Mouse (Mus musculus) hindbrain, embryonic 11.5 days (tissue): ENCODE measurements around the gene Sox5. TPM values are rescaled to one million over a fixed set of nuclear protein-coding genes. Genes with fewer than 3 reads are reported as not detected.

Experiments used
- ATAC-seq: fragments of 200-750 bp; cut with Nextera tagmentation; 2 replicates; pipeline ENCODE4 v1.8.0; 2017; ENCODE audit warnings: mild to moderate bottlenecking, moderate TSS enrichment, moderate library complexity; ENCODE audit not compliant: low FRiP score
- DNase-seq: peaks from one replicate; pipeline ENCODE4 v3.0.0-alpha.2; 2015; ENCODE audit warnings: low spot score
- H3K27ac ChIP-seq: fragments of 300-500 bp; sonication (generic); 2 replicates; pipeline ENCODE4 v1.5.1; 2014; ENCODE audit warnings: mild to moderate bottlenecking, low read depth, low read length
- H3K27me3 ChIP-seq: fragments of 300-500 bp; sonication (generic); 2 replicates; pipeline ENCODE4 v1.6.1; 2014; ENCODE audit warnings: mild to moderate bottlenecking, low read length, moderate library complexity, mixed read lengths; ENCODE audit not compliant: control insufficient read depth, insufficient read depth
- H3K36me3 ChIP-seq: fragments of 300-500 bp; sonication (generic); 2 replicates; pipeline ENCODE4 v1.6.1; 2014; ENCODE audit warnings: mild to moderate bottlenecking, low read length, moderate library complexity, mixed read lengths; ENCODE audit not compliant: control insufficient read depth, insufficient read depth
- H3K4me1 ChIP-seq: fragments of 300-500 bp; sonication (generic); replicated peaks from 2 replicates; pipeline ENCODE4 v1.6.1; 2014; ENCODE audit warnings: low read length, mixed read lengths; ENCODE audit not compliant: control insufficient read depth, insufficient read depth
- H3K4me2 ChIP-seq: fragments of 300-500 bp; sonication (generic); replicated peaks from 2 replicates; pipeline ENCODE4 v1.6.1; 2014; ENCODE audit warnings: mild to moderate bottlenecking, low read depth, low read length
- H3K4me3 ChIP-seq: fragments of 300-500 bp; sonication (generic); 2 replicates; pipeline ENCODE4 v1.5.1; 2014; ENCODE audit warnings: low read depth, low read length
- H3K9ac ChIP-seq: fragments of 300-500 bp; sonication (generic); 2 replicates; pipeline ENCODE4 v1.6.1; 2014; ENCODE audit warnings: low read depth, low read length
- H3K9me3 ChIP-seq: fragments of 300-500 bp; sonication (generic); 2 replicates; pipeline ENCODE4 v1.6.1; 2016; ENCODE audit warnings: low read length; ENCODE audit not compliant: control insufficient read depth
- WGBS: fragments of 180-500 bp; shearing (Covaris S2); extraction: QIAGEN DNeasy Blood & Tissue Kit; methylation state at CpG from one replicate; pipeline ENCODE4 v1.1.7; 2014; 5-methylcytosine and 5-hydroxymethylcytosine counted together
- polyA plus RNA-seq: library from polyadenylated mRNA; unstranded; fragments of >200 nt; fragmentation: Nextera tagmentation; extraction: Ambion mirVana; gene quantifications from 2 replicates; pipeline ENCODE4 v1.2.1, GENCODE M21; 2014

The Sox5 gene
- polyA plus RNA-seq, 1 experiment from 2014 or later = 35.0 TPM

- WGBS = 86% methylated on average over 13 of the region's 13 CpGs
Measured at GRCm38 (mm10) chr6:144322297-144323047, 459.3 kb downstream of the Sox5 start.

GRCm38 (mm10) chr6:144320327-144320726 lies 461.4 kb downstream of the Sox5 start:
- ATAC-seq = no peak

More at GRCm38 (mm10) chr6:144322297-144323047, 459.3 kb downstream of the Sox5 start:
- H3K4me2 ChIP-seq = no peak overlapping the region
- H3K4me1 ChIP-seq = no peaks in the 10 kb centered on the region
- no peak overlapping the region for H3K4me3 ChIP-seq
- ATAC-seq = no peak
- no peaks in the 10 kb centered on the region for H3K36me3 ChIP-seq
- DNase-seq = no peak
- H3K27ac ChIP-seq = no peak overlapping the region
- H3K9ac ChIP-seq = no peak overlapping the region
- H3K27me3 ChIP-seq = no peaks in the 10 kb centered on the region
- H3K9me3 ChIP-seq = no peaks in the 10 kb centered on the region

DNA sequence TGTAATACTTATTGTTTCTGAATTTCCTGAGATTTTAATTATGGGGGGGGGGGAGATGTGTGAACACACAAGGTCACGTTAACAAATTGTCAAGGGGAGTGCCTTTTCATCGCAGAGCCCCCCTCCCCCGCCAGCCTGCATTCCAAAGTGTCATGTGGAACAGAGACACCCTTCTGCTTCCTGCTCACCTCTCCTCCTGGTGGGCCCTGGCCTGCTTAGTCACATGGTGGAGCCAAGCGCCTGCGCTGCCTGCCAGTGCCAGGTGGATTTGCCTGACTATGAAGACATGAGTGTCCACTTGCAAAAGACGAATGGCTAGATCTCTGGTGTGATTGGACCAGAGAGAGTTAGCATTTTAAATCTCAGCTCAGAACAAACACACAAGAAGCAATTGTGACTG lies 462.1 kb downstream of the Sox5 start:
- H3K27ac ChIP-seq = no peak overlapping the region
- no peak for ATAC-seq
- H3K4me3 ChIP-seq = no peak overlapping the region
- DNase-seq = no peak
- 77% methylated on average over 6 of the region's 6 CpGs for WGBS
- no peak overlapping the region for H3K4me2 ChIP-seq
- H3K27me3 ChIP-seq = no peaks in the 10 kb centered on the region
- no peaks in the 10 kb centered on the region for H3K36me3 ChIP-seq
- H3K9me3 ChIP-seq = no peaks in the 10 kb centered on the region
- no peaks in the 10 kb centered on the region for H3K4me1 ChIP-seq
- H3K9ac ChIP-seq = no peak overlapping the region

More at GRCm38 (mm10) chr6:144320327-144320726, 461.4 kb downstream of the Sox5 start:
- no peaks in the 10 kb centered on the region for H3K9me3 ChIP-seq
- no peak overlapping the region for H3K4me2 ChIP-seq
- no peaks in the 10 kb centered on the region for H3K4me1 ChIP-seq
- H3K27ac ChIP-seq = no peak overlapping the region
- no peak overlapping the region for H3K4me3 ChIP-seq
- H3K9ac ChIP-seq = no peak overlapping the region
- no peaks in the 10 kb centered on the region for H3K27me3 ChIP-seq
- no peak for DNase-seq
- no peaks in the 10 kb centered on the region for H3K36me3 ChIP-seq

GRCm38 (mm10) chr6:144312781-144313754 lies 468.7 kb downstream of the Sox5 start:
- H3K36me3 ChIP-seq = no peaks in the 10 kb centered on the region
- no peak overlapping the region for H3K9ac ChIP-seq
- H3K9me3 ChIP-seq = no peaks in the 10 kb centered on the region
- H3K27me3 ChIP-seq = no peaks in the 10 kb centered on the region
- DNase-seq = peak; percentile 72
- peak overlapping the region; percentile 60 for H3K27ac ChIP-seq
- no peaks in the 10 kb centered on the region for H3K4me1 ChIP-seq
- WGBS = 45% methylated on average over 17 of the region's 17 CpGs
- H3K4me2 ChIP-seq = no peak overlapping the region
- ATAC-seq = peak; percentile 93
- no peak overlapping the region for H3K4me3 ChIP-seq

DNA sequence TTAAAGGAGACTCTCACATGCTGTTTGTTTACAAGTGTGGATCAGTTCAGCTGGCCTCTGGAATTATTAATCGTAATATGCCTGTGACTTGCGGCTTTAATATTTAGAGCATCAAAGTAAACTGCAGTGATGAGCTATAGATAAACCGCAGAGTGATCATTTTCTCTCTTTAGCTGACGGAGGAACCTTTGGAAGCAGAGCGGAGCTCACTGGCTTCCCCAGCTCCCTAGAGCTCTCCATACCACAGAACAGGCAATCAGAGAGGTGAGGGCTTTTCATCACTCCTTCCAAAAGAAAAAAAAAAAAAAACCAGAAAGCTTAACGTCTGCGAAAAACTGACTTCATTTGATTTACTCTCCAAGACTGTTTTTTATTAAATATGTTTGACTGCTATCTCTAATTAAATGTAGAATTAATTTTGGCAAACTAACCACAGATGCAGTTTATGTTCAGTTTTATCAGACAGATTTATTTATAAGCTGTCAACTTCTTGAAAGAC lies 469.4 kb downstream of the Sox5 start:
- Histone ChIP-seq H3K36me3 (no peaks in the 10 kb centered on the region), H3K9me3 (no peaks in the 10 kb centered on the region), H3K4me2 (no peak overlapping the region), H3K4me3 (no peak overlapping the region), H3K27ac (no peak overlapping the region; the same call in 1 of the 2 replicates), H3K27me3 (no peaks in the 10 kb centered on the region), H3K4me1 (no peaks in the 10 kb centered on the region), H3K9ac (no peak overlapping the region)
- ATAC-seq = no peak
- DNase-seq = no peak
- WGBS = 63% methylated on average over 7 of the region's 7 CpGs

- H3K9me3 ChIP-seq = no peaks in the 10 kb centered on the region
- H3K27me3 ChIP-seq = no peaks in the 10 kb centered on the region
- WGBS = 68% methylated on average over 4 of the region's 4 CpGs
- H3K9ac ChIP-seq = no peak overlapping the region
- ATAC-seq = no peak
- H3K4me2 ChIP-seq = no peak overlapping the region
- H3K4me3 ChIP-seq = no peak overlapping the region
- no peak overlapping the region for H3K27ac ChIP-seq
- no peaks in the 10 kb centered on the region for H3K36me3 ChIP-seq
- DNase-seq = no peak
- no peaks in the 10 kb centered on the region for H3K4me1 ChIP-seq
Measured at GRCm38 (mm10) chr6:144311754-144312153, 470.0 kb downstream of the Sox5 start.

DNA sequence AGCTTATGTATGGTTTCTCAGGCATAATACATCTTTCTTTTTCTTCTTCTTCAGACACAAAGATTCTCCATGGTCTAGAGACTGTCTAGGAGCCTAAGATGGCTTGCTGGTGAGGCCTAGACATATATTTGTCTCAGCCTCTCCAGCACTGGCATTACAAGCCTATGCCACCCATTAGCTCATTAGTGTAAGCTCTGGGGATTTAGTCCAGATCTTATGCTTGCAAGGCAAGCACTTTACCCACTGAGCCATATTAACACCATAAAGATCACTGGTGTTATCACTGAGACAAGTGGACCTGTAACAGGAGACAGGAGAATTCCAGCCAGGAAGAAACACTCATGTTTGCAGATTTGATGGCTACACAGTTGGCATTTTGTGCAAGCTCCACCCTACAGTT lies 472.6 kb downstream of the Sox5 start:
- ATAC-seq (no peak), DNase-seq (no peak)
- Histone ChIP-seq H3K4me1 (no peaks in the 10 kb centered on the region), H3K27ac (no peak overlapping the region), H3K9ac (no peak overlapping the region), H3K36me3 (no peaks in the 10 kb centered on the region), H3K4me3 (no peak overlapping the region), H3K4me2 (no peak overlapping the region), H3K27me3 (no peaks in the 10 kb centered on the region), H3K9me3 (no peaks in the 10 kb centered on the region)

- H3K27me3 ChIP-seq = no peaks in the 10 kb centered on the region
- H3K9me3 ChIP-seq = no peaks in the 10 kb centered on the region
- H3K9ac ChIP-seq = no peak overlapping the region
- H3K36me3 ChIP-seq = no peaks in the 10 kb centered on the region
- no peak overlapping the region for H3K4me3 ChIP-seq
- H3K4me1 ChIP-seq = no peaks in the 10 kb centered on the region
- no peak for DNase-seq
- 94% methylated on average over 12 of the region's 12 CpGs for WGBS
- no peak for ATAC-seq
- no peak overlapping the region for H3K27ac ChIP-seq
- no peak overlapping the region for H3K4me2 ChIP-seq
Measured at GRCm38 (mm10) chr6:144307551-144308149, 474.1 kb downstream of the Sox5 start.
